Mouse (Mus musculus) liver, postnatal 0 days (tissue): ENCODE measurements around the gene Pde4a.

Experiments
- CTCF ChIP-seq: sonication (generic); IDR thresholded peaks from 2 replicates; pipeline ENCODE4 v1.5.1; 2016; ENCODE audit warnings: antibody characterized with exemption, low read depth
- EP300 ChIP-seq: IDR thresholded peaks from 2 replicates; pipeline ENCODE4 v1.6.1; 2016; ENCODE audit warnings: antibody characterized with exemption, low read depth, mild to moderate bottlenecking

DNA sequence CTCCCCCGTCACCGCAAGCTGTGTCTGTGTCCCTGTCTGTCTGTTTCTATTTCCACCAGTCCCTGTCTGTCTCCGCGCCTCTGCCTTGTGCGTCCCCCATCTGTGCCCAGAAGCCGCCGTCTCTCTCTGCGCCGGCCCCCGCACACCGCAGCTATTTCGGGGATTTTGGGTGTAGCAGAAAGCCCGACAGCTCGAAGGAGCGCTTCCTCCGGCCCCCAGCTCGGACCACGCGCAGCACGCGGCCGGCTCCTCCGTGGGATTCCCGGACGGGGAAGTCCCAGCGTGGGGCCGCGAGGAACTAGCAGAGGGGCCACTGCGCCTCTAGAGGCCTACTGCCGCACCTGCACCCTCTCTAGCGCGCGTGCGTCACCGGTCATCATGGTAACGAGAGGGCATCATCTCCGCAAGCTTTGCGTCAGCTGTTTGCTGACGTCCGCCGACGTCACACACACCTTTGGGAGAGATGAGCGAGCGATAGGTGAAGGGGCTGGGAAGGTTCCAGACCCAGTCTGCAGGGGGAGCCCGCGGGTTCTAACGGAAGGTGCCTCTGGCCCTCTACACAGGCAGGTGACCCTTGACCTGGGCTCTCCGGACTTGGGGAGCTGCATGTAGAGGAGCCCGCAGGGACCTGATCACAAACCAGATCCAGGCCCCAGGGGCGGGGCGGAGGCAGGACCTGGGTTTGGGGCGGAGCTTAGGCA is 4.2 kb upstream of the Pde4a start:
- peak; percentile 93 for TF ChIP-seq CTCF
- no peak for TF ChIP-seq EP300
